Mouse (Mus musculus) kidney, postnatal 0 days (tissue): Measurements from ENCODE around the gene Adamts5. TPM values are rescaled to one million over a fixed set of nuclear protein-coding genes. Genes with fewer than 3 reads are reported as not detected.

ENCODE experiments used
- ATAC-seq: fragments of 200-750 bp; cut with Nextera tagmentation; replicated peaks from 2 replicates; pipeline ENCODE4 v1.8.0; 2017; ENCODE audit warnings: low read depth, moderate number of reproducible peaks, moderate TSS enrichment, moderate library complexity; ENCODE audit not compliant: low FRiP score
- DNase-seq: peaks from one replicate; pipeline ENCODE4 v3.0.0-alpha.2; 2016; ENCODE audit warnings: low spot score
- H3K27ac ChIP-seq: fragments of 300-500 bp; sonication (generic); 2 replicates; pipeline ENCODE4 v1.5.1; 2014; ENCODE audit warnings: mild to moderate bottlenecking
- H3K27me3 ChIP-seq: fragments of 300-500 bp; sonication (generic); 2 replicates; pipeline ENCODE4 v1.6.1; 2014; ENCODE audit warnings: low read length, mixed read lengths; ENCODE audit not compliant: insufficient read depth
- H3K36me3 ChIP-seq: fragments of 300-500 bp; sonication (generic); 2 replicates; pipeline ENCODE4 v1.6.1; 2014; ENCODE audit warnings: low read length, mixed read lengths; ENCODE audit not compliant: insufficient read depth
- H3K4me1 ChIP-seq: fragments of 300-500 bp; sonication (generic); replicated peaks from 2 replicates; pipeline ENCODE4 v1.6.1; 2014; ENCODE audit warnings: antibody characterized with exemption, low read length, mixed read lengths; ENCODE audit not compliant: insufficient read depth
- H3K4me2 ChIP-seq: fragments of 300-500 bp; sonication (generic); 2 replicates; pipeline ENCODE4 v1.6.1; 2014; ENCODE audit warnings: mild to moderate bottlenecking, low read length, moderate library complexity, mixed read lengths
- H3K4me3 ChIP-seq: fragments of 300-500 bp; sonication (generic); replicated peaks from 2 replicates; pipeline ENCODE4 v1.5.1; 2014; ENCODE audit warnings: low read depth, low read length
- H3K9ac ChIP-seq: fragments of 300-500 bp; sonication (generic); 2 replicates; pipeline ENCODE4 v1.6.1; 2014; ENCODE audit warnings: low read depth, low read length
- H3K9me3 ChIP-seq: fragments of 300-500 bp; sonication (generic); replicated peaks from 2 replicates; pipeline ENCODE4 v1.6.1; 2016; ENCODE audit warnings: low read length, inconsistent platforms, mixed read lengths
- CTCF ChIP-seq: IDR thresholded peaks from 2 replicates; pipeline ENCODE4 v1.5.1; 2016; ENCODE audit warnings: antibody characterized with exemption, low read depth, mild to moderate bottlenecking, moderate library complexity
- WGBS: fragments of 180-500 bp; shearing (Covaris S2); extraction: QIAGEN DNeasy Blood & Tissue Kit; methylation state at CpG from one replicate; pipeline ENCODE4 v1.1.7; 2014; 5-methylcytosine and 5-hydroxymethylcytosine counted together
- polyA plus RNA-seq: library from polyadenylated mRNA; unstranded; fragments of >200 nt; fragmentation: Nextera tagmentation; extraction: Ambion mirVana; gene quantifications from 2 replicates; pipeline ENCODE4 v1.2.1, GENCODE M21; 2015

The Adamts5 gene
- polyA plus RNA-seq, 1 experiment from 2014 or later: 6.4 TPM

DNA sequence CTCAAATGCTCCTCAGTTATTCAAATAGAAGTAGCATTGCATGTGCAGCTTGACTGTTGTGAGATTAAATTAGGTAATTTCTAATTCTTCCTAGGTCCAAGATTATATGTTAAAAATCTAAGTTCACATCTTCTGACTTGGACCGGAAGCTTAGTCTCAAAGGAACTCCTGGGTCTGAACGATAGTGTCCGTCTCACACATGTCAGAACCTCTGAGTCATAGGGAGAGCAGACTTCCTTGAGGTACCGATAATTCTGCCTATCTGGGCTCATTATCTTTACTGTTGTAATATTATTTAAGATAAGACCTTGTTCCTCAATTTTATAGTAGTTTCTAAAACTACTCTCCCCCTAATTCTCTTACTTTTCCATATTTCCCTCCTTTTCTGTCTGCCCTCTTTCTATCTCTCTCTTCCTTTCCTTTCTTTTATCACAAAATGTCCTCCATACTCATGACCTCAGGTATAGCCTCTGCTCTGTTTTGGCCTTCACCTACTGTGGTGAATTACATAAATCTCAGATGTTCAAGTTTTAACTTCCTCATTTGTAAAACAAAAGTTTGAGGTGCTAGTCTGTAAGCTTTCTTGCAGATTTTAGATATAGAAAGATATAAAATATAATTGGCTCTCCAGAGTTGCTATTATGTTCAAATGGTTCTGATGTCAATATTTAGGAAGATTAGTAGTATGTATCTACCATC lies 36.8 kb downstream of the Adamts5 start:
- WGBS: 87% methylated on average over 4 of the region's 4 CpGs
- Histone ChIP-seq H3K4me2 (no peak overlapping the region), H3K27me3 (no peaks in the 10 kb centered on the region), H3K4me3 (no peak overlapping the region), H3K9me3 (no peaks in the 10 kb centered on the region), H3K4me1 (no peaks in the 10 kb centered on the region), H3K27ac (no peak overlapping the region), H3K9ac (no peak overlapping the region), H3K36me3 (peaks cover 4% of the 10 kb centered on the region; the same call in 1 of the 2 replicates)
- no peak for ATAC-seq
- no peak for TF ChIP-seq CTCF
- no peak for DNase-seq

DNA sequence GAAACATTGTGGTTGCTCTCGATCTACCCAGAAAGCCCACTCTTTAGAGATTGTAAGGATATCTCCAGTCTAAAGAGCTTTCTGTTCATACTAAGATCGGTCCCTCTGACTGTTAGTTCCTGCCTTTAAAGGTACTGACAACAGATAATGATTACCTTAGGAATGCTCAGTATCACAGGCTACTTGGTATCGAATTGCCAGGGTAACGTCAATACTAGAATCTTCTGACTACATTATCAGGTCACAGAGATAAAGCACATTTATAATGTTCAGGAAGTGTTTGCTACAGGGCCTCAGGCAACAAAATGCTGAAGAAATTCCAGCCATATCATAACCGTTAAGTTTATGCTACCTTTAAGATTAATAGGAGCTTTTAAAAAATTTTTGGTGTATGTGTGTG lies 47.1 kb downstream of the Adamts5 start:
- 79% methylated on average over 5 of the region's 5 CpGs for WGBS
- no peak for TF ChIP-seq CTCF
- no peaks in the 10 kb centered on the region for H3K9me3 ChIP-seq
- H3K4me3 ChIP-seq: no peak overlapping the region
- no peak overlapping the region for H3K9ac ChIP-seq
- no peak overlapping the region for H3K4me2 ChIP-seq
- no peak overlapping the region for H3K27ac ChIP-seq
- ATAC-seq (no peak), DNase-seq (no peak)
- no peaks in the 10 kb centered on the region for H3K36me3 ChIP-seq
- no peaks in the 10 kb centered on the region for H3K4me1 ChIP-seq
- H3K27me3 ChIP-seq: no peaks in the 10 kb centered on the region

DNA sequence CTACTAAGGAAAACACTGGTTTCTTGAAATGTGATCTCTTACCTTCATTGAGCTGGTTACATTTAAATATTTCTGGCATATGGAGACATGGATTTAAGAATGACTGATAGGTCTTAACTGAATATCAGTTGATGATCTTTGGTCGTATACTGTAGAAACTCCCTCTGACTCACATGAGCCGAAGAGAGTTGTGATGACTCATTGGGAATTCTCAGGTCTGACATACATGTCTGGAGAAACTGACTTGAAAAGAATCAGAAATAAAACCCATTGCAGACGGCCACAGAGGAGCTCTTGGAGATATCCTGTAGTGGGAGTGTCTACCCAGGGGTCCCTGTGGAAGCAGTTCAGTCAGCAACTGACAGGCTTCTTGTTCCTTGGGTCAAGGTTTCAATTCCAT lies 74.6 kb downstream of the Adamts5 start:
- H3K4me1 ChIP-seq: no peaks in the 10 kb centered on the region
- H3K9me3 ChIP-seq: no peaks in the 10 kb centered on the region
- ATAC-seq: no peak
- no peaks in the 10 kb centered on the region for H3K36me3 ChIP-seq
- 70% methylated on average over 3 of the region's 3 CpGs for WGBS
- H3K27me3 ChIP-seq: no peaks in the 10 kb centered on the region
- H3K9ac ChIP-seq: no peak overlapping the region
- TF ChIP-seq CTCF: no peak
- no peak overlapping the region for H3K4me2 ChIP-seq
- DNase-seq: no peak
- no peak overlapping the region for H3K4me3 ChIP-seq
- no peak overlapping the region for H3K27ac ChIP-seq

- no peak overlapping the region for H3K4me2 ChIP-seq
Measured at GRCm38 (mm10) chr16:85822330-85822916, 79.2 kb downstream of the Adamts5 start.

DNA sequence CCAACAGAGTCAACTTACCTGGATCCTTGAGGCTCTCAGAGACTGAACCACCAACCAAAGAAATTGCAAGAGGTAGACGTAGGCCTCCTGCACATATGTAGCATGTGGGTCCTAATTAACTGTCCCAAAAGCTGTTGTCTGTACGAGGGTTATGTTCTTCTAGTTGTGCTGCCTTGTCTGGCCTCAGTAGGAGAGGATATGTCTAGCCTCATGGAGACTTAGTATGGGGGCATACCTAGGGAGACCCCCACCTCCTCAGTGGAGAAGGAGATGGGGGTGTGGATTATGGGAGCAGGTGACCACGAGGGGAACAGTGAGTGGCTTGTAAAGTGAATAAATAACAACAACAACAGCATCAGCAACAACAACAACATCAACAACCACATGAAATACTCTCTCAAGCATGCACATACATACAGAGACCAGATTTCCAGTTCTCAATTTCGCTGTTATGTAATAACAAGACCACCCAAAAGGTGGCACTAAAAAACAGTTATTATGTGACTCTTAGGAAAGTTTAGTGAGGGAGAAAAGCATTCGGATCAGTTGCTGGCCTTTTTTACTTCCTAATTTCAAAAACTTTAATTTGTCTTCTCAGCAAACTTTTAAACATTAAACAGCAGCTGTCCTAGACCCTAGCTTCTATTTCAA lies 81.7 kb downstream of the Adamts5 start:
- Histone ChIP-seq H3K4me3 (no peak overlapping the region), H3K9ac (no peak overlapping the region), H3K27me3 (no peaks in the 10 kb centered on the region), H3K4me2 (no peak overlapping the region), H3K27ac (no peak overlapping the region), H3K36me3 (no peaks in the 10 kb centered on the region), H3K9me3 (no peaks in the 10 kb centered on the region), H3K4me1 (no peaks in the 10 kb centered on the region)
- ATAC-seq (no peak), DNase-seq (peak; percentile 82)
- TF ChIP-seq CTCF: peak; percentile 62
- WGBS: 52% methylated on average over 5 of the region's 5 CpGs

More at GRCm38 (mm10) chr16:85822330-85822916, 79.2 kb downstream of the Adamts5 start:
- no peak overlapping the region for H3K27ac ChIP-seq
- H3K9ac ChIP-seq: no peak overlapping the region
- ATAC-seq (no peak), DNase-seq (no peak)
- TF ChIP-seq CTCF: no peak
- H3K4me3 ChIP-seq: no peak overlapping the region
- H3K9me3 ChIP-seq: no peaks in the 10 kb centered on the region
- H3K27me3 ChIP-seq: no peaks in the 10 kb centered on the region
- 50% methylated on average over 5 of the region's 5 CpGs for WGBS
- no peaks in the 10 kb centered on the region for H3K4me1 ChIP-seq
- no peaks in the 10 kb centered on the region for H3K36me3 ChIP-seq

DNA sequence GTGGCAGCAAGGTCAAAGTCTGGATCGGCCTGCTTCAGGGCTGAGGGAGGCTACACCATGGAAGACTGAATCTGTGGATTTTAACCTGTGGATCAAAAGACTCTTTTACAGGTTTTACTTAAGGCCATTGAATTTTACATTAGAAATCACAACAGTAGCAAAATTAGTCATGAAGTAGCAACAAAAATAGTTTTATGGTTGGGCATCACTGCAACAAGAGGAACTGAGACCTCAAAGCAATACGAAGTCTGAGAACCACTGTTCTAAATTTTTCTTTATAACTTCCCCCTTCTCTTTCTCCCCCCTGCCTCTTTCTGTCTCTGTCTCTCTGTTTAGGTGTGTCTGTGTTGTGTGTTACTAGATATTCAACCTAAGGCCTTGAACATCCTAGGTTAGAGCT lies 87.5 kb downstream of the Adamts5 start:
- H3K4me2 ChIP-seq: no peak overlapping the region
- WGBS: 84% methylated on average over 2 of the region's 2 CpGs
- H3K4me1 ChIP-seq: no peaks in the 10 kb centered on the region
- H3K9ac ChIP-seq: no peak overlapping the region
- DNase-seq: no peak
- H3K27me3 ChIP-seq: no peaks in the 10 kb centered on the region
- no peak overlapping the region for H3K4me3 ChIP-seq
- H3K27ac ChIP-seq: no peak overlapping the region
- H3K9me3 ChIP-seq: no peaks in the 10 kb centered on the region
- no peak for ATAC-seq
- no peaks in the 10 kb centered on the region for H3K36me3 ChIP-seq
- TF ChIP-seq CTCF: no peak
